Mouse (Mus musculus): ENCODE data around the gene Rcan1.
"Not testable (repeated sequence)": the region's sequence is repeated elsewhere in the genome, so short reads cannot be mapped to it uniquely, and the experiment has no call there.

Gene Rcan1

GRCm38 (mm10) chr16:92470706-92471105 is at the start of gene Rcan1:
Rcan1 (minus strand) TSS chr16:92470867.
- no peak for DNase-seq (ENCODE audit: low spot score)

GRCm38 (mm10) chr16:92519820-92520492 is 49.3 kb upstream of the Rcan1 start:
- DNase-seq (ENCODE audit: low spot score): peak; percentile 83

- no peak for DNase-seq (ENCODE audit: low spot score)
Observed at GRCm38 (mm10) chr16:92518718-92519117, 48.1 kb upstream of the Rcan1 start.

- no peak for DNase-seq (ENCODE audit: low spot score)
Observed at GRCm38 (mm10) chr16:92516139-92516538, 45.5 kb upstream of the Rcan1 start.

GRCm38 (mm10) chr16:92514896-92515295 is 44.2 kb upstream of the Rcan1 start:
- DNase-seq (ENCODE audit: low spot score): not testable (repeated sequence)

- DNase-seq (ENCODE audit: low spot score): peak; percentile 56
Observed at GRCm38 (mm10) chr16:92511773-92512391, 41.2 kb upstream of the Rcan1 start.

- DNase-seq (ENCODE audit: low spot score): no peak
Observed at GRCm38 (mm10) chr16:92510835-92511772, 40.4 kb upstream of the Rcan1 start.

- DNase-seq (ENCODE audit: low spot score): no peak
Observed at GRCm38 (mm10) chr16:92507573-92507972, 36.9 kb upstream of the Rcan1 start.

GRCm38 (mm10) chr16:92503105-92503504 is 32.4 kb upstream of the Rcan1 start:
- DNase-seq (ENCODE audit: low spot score): no peak

GRCm38 (mm10) chr16:92500534-92500933 is 29.9 kb upstream of the Rcan1 start:
- DNase-seq (ENCODE audit: low spot score): no peak

GRCm38 (mm10) chr16:92499324-92499723 is 28.7 kb upstream of the Rcan1 start:
- DNase-seq (ENCODE audit: low spot score): no peak

GRCm38 (mm10) chr16:92498589-92498981 is 27.9 kb upstream of the Rcan1 start:
- no peak for DNase-seq (ENCODE audit: low spot score)

GRCm38 (mm10) chr16:92497851-92498588 is 27.4 kb upstream of the Rcan1 start:
- no peak for DNase-seq (ENCODE audit: low spot score)

- DNase-seq (ENCODE audit: low spot score): no peak
Observed at GRCm38 (mm10) chr16:92489356-92489755, 18.7 kb upstream of the Rcan1 start.

GRCm38 (mm10) chr16:92488456-92488855 is 17.8 kb upstream of the Rcan1 start:
- no peak for DNase-seq (ENCODE audit: low spot score)

- DNase-seq (ENCODE audit: low spot score): peak; percentile 74
Observed at GRCm38 (mm10) chr16:92487489-92487888, 16.8 kb upstream of the Rcan1 start.

- DNase-seq (ENCODE audit: low spot score): no peak
Observed at GRCm38 (mm10) chr16:92487086-92487485, 16.4 kb upstream of the Rcan1 start.

- no peak for DNase-seq (ENCODE audit: low spot score)
Observed at GRCm38 (mm10) chr16:92485436-92485835, 14.8 kb upstream of the Rcan1 start, which contains the start of gene Clic6. Clic6 (plus strand) TSS chr16:92485736.

- peak; percentile 87 for DNase-seq (ENCODE audit: low spot score)
Observed at GRCm38 (mm10) chr16:92478561-92479150, 8.0 kb upstream of the Rcan1 start.

- DNase-seq (ENCODE audit: low spot score): peak; percentile 46
Observed at GRCm38 (mm10) chr16:92475093-92475860, 4.6 kb upstream of the Rcan1 start.

GRCm38 (mm10) chr16:92472898-92473297 is 2.2 kb upstream of the Rcan1 start:
- DNase-seq (ENCODE audit: low spot score): no peak
